Mouse (Mus musculus) kidney, postnatal 0 days (tissue): Measurements from ENCODE around the gene Cbx3. TPM values are rescaled to one million over a fixed set of nuclear protein-coding genes. Genes with fewer than 3 reads are reported as not detected.

Experiments used
- ATAC-seq: fragments of 200-750 bp; cut with Nextera tagmentation; replicated peaks from 2 replicates; pipeline ENCODE4 v1.8.0; 2017; ENCODE audit warnings: low read depth, moderate number of reproducible peaks, moderate TSS enrichment, moderate library complexity; ENCODE audit not compliant: low FRiP score
- DNase-seq: peaks from one replicate; pipeline ENCODE4 v3.0.0-alpha.2; 2016; ENCODE audit warnings: low spot score
- H3K27ac ChIP-seq: fragments of 300-500 bp; sonication (generic); 2 replicates; pipeline ENCODE4 v1.5.1; 2014; ENCODE audit warnings: mild to moderate bottlenecking
- H3K27me3 ChIP-seq: fragments of 300-500 bp; sonication (generic); 2 replicates; pipeline ENCODE4 v1.6.1; 2014; ENCODE audit warnings: low read length, mixed read lengths; ENCODE audit not compliant: insufficient read depth
- H3K36me3 ChIP-seq: fragments of 300-500 bp; sonication (generic); 2 replicates; pipeline ENCODE4 v1.6.1; 2014; ENCODE audit warnings: low read length, mixed read lengths; ENCODE audit not compliant: insufficient read depth
- H3K4me1 ChIP-seq: fragments of 300-500 bp; sonication (generic); replicated peaks from 2 replicates; pipeline ENCODE4 v1.6.1; 2014; ENCODE audit warnings: antibody characterized with exemption, low read length, mixed read lengths; ENCODE audit not compliant: insufficient read depth
- H3K4me2 ChIP-seq: fragments of 300-500 bp; sonication (generic); 2 replicates; pipeline ENCODE4 v1.6.1; 2014; ENCODE audit warnings: mild to moderate bottlenecking, low read length, moderate library complexity, mixed read lengths
- H3K4me3 ChIP-seq: fragments of 300-500 bp; sonication (generic); replicated peaks from 2 replicates; pipeline ENCODE4 v1.5.1; 2014; ENCODE audit warnings: low read depth, low read length
- H3K9ac ChIP-seq: fragments of 300-500 bp; sonication (generic); 2 replicates; pipeline ENCODE4 v1.6.1; 2014; ENCODE audit warnings: low read depth, low read length
- H3K9me3 ChIP-seq: fragments of 300-500 bp; sonication (generic); replicated peaks from 2 replicates; pipeline ENCODE4 v1.6.1; 2016; ENCODE audit warnings: low read length, inconsistent platforms, mixed read lengths
- CTCF ChIP-seq: IDR thresholded peaks from 2 replicates; pipeline ENCODE4 v1.5.1; 2016; ENCODE audit warnings: antibody characterized with exemption, low read depth, mild to moderate bottlenecking, moderate library complexity
- WGBS: fragments of 180-500 bp; shearing (Covaris S2); extraction: QIAGEN DNeasy Blood & Tissue Kit; methylation state at CpG from one replicate; pipeline ENCODE4 v1.1.7; 2014; 5-methylcytosine and 5-hydroxymethylcytosine counted together
- polyA plus RNA-seq: library from polyadenylated mRNA; unstranded; fragments of >200 nt; fragmentation: Nextera tagmentation; extraction: Ambion mirVana; gene quantifications from 2 replicates; pipeline ENCODE4 v1.2.1, GENCODE M21; 2015

Cbx3 gene
- polyA plus RNA-seq, 1 experiment from 2014 or later, result 447 TPM

DNA sequence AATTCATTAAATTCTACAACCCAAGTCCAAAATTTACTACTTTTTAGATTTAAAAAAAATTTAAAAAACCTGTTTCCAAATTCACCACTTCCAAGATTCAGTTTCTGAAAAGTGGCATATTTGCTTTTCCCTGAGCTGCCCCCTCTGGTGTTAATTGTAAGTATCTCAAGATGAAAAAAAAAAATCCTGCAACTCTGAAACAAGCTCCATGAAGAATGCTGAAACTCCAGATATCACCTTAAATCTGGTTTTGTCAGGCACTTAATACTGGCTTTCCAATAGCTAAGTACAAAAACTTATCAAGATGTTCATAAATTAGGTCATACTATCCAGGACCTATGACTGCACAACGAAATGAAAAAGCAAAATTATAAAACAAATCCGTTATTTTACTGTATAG is 2.5 kb upstream of the Cbx3 start:
- Histone ChIP-seq H3K4me1 (peaks cover 14% of the 10 kb centered on the region; the same call in 1 of the 2 replicates), H3K36me3 (peaks cover 25% of the 10 kb centered on the region), H3K9ac (0 out of 2 replicates have a peak overlapping the region, but pooled peaks have one; percentile 31), H3K27me3 (no peaks in the 10 kb centered on the region), H3K4me2 (peak overlapping the region; percentile 61), H3K27ac (no peak overlapping the region), H3K4me3 (peak overlapping the region; percentile 100), H3K9me3 (no peaks in the 10 kb centered on the region)
- ATAC-seq, result no peak
- peak; percentile 88 for DNase-seq
- TF ChIP-seq CTCF, result peak; percentile 60
- WGBS, result under 1% methylated on average over 2 of the region's 2 CpGs

DNA sequence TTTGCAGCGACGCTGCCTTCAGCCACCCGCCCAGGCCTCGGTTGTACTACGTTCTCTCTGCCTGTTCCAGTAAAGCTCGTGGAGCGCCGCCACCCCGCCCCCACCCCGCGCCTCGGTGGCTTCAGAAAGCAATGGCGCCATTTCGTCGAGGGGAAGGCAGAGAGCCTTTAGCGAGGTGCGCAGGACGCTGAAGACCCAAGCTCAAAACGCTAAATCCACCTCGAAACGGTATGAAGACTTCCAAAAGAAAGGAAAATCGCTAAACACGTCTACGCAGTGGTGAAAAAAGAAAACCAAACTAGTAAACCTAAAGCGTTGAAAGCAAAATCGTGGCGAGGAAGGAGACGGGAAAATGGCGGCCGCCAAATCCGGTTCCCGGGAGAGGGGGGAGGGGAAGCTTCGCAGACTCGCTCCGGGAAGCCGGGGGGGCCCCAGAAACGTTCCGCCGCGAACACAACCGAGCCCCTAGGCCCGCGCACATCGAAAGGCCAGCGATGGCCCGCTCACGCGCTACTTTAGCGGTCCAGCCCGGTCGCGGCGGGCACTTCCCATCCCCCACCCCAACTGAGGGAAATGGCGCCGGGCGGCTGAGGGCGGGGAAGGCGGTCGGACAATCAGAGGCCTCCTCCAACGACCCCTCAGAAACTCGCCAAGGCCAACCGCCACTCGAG is 1.1 kb upstream of the Cbx3 start:
- Histone ChIP-seq H3K36me3 (peaks cover 16% of the 10 kb centered on the region), H3K4me3 (peak overlapping the region; percentile 100), H3K4me2 (peak overlapping the region; percentile 61), H3K4me1 (peaks cover 22% of the 10 kb centered on the region), H3K9ac (peak overlapping the region; percentile 100), H3K9me3 (no peaks in the 10 kb centered on the region), H3K27me3 (no peaks in the 10 kb centered on the region), H3K27ac (peak overlapping the region; percentile 100)
- DNase-seq (peak; percentile 86), ATAC-seq (peak; percentile 12; the same call in 1 of the 2 replicates)
- 3% methylated on average over 62 of the region's 63 CpGs for WGBS
- no peak for TF ChIP-seq CTCF

DNA sequence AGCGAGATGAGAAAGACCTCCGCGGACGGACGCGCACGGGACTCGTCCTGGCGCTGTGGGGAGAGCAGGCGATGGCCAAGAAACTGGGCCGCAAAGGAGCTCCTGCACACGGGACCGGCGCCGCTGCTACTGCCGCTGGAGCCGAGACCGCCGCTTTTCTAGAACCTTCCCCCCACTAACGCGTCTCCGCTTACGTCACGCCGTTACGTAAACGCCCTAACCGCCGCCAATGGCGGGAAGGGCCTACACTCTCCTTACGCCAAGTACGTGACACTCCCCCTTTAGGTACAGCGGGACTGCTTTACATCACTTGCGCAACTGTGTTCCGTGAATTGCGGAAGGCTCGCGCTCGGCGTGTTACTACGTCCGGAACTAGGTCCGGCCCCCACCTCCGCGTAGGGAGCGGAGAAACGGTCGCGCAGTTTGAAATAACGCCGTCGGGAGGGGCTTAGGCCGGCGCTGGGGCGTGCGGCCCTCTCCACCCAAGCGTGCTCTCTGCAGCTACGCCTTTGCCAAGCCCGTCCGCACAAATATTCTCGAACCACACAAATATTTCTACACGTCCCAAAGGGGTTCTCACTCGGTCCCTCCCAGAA is 347 bp upstream of the Cbx3 start, which contains the start of gene Hnrnpa2b1:
Gene Hnrnpa2b1, minus strand, starts transcription at position 180 of the 596 bp plus-strand sequence.
- Histone ChIP-seq H3K9me3 (no peaks in the 10 kb centered on the region), H3K36me3 (peaks cover 18% of the 10 kb centered on the region), H3K27me3 (no peaks in the 10 kb centered on the region), H3K4me2 (peak within 1 kb of the TSS; percentile 61), H3K9ac (peak within 1 kb of the TSS; percentile 100), H3K4me3 (peak within 1 kb of the TSS; percentile 100), H3K4me1 (peaks cover 22% of the 10 kb centered on the region), H3K27ac (peak within 1 kb of the TSS; percentile 100)
- DNase-seq (peak; percentile 99), ATAC-seq (peak; percentile 92)
- TF ChIP-seq CTCF, result no peak
- under 1% methylated on average over 63 of the region's 63 CpGs for WGBS

DNA sequence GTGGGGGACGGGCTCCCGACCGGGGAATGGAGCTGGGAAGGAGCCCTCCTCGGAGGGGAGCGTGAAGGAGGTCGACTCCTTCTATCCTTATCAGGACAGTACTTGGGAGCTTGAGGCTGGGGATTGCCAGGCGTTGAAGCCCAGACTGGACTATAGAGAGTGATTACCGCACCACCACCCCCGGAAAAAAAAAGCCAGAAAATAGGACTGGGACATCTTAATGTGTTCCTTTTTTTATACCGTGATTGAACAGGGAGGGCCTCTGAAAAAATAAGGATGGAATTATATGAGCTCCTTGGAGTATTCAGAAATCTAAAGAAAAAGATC is 982 bp downstream of the Cbx3 start:
- Histone ChIP-seq H3K4me3 (peak overlapping the region; percentile 100), H3K4me2 (peak overlapping the region; percentile 57), H3K36me3 (peaks cover 13% of the 10 kb centered on the region), H3K9me3 (no peaks in the 10 kb centered on the region), H3K27ac (peak overlapping the region; percentile 100), H3K27me3 (no peaks in the 10 kb centered on the region), H3K4me1 (peaks cover 14% of the 10 kb centered on the region), H3K9ac (peak overlapping the region; percentile 98)
- no peak for ATAC-seq
- DNase-seq, result no peak
- no peak for TF ChIP-seq CTCF
- WGBS, result 0% methylated on average over 10 of the region's 10 CpGs

DNA sequence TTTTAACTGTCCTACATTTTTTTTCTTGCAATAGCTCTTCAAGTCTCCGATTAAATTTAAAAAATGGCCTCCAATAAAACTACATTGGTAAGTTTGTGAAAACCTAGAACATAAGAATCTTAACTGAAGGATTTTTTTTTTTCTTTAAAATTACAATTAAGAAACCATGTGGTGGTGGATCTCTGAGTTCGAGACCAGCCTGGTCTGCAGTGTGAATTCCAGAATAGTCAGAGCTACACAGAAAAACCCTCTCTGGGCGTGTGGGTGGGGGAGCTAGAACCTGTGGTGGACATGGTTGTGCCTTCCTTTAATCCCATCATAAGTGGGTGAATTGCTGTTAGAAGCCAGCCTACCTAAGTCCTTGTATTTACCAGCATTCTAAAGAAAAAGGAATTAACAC is 1.6 kb downstream of the Cbx3 start:
- Histone ChIP-seq H3K36me3 (peaks cover 16% of the 10 kb centered on the region), H3K4me3 (peak overlapping the region; percentile 100), H3K27ac (no peak overlapping the region), H3K9me3 (no peaks in the 10 kb centered on the region), H3K4me2 (peak overlapping the region; percentile 57), H3K27me3 (no peaks in the 10 kb centered on the region), H3K9ac (no peak overlapping the region), H3K4me1 (peaks cover 11% of the 10 kb centered on the region)
- WGBS, result 6% methylated on average over 3 of the region's 3 CpGs
- ATAC-seq, result no peak
- TF ChIP-seq CTCF, result no peak
- no peak for DNase-seq

DNA sequence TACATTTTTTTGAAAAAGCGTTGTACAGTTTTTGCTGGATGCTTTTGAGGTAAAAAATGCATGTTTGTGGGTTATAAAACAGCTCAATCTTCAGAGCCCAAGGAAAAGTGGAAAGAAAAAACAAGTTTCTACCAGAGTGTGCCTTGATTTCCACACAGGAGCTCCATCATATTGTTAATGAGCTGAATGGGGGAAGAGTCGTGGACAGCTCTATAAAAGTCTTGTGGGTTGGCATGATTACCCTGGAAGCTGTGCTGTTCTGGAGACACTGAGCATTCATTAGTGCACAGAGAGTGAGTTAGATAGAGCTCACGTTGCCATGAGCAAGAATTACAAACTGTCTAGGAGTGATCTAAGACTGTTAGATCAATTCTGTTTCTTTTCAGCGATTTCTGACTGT is 2.1 kb downstream of the Cbx3 start:
- 28% methylated on average over 4 of the region's 4 CpGs for WGBS
- Histone ChIP-seq H3K9ac (no peak overlapping the region), H3K4me3 (peak overlapping the region; percentile 100; the same call in 1 of the 2 replicates), H3K9me3 (no peaks in the 10 kb centered on the region), H3K4me2 (peak overlapping the region; percentile 57), H3K27ac (no peak overlapping the region), H3K4me1 (peaks cover 8% of the 10 kb centered on the region), H3K27me3 (no peaks in the 10 kb centered on the region), H3K36me3 (peaks cover 12% of the 10 kb centered on the region)
- no peak for TF ChIP-seq CTCF
- DNase-seq, result no peak
- ATAC-seq, result no peak
